Mouse (Mus musculus): ENCODE measurements around the gene Slc35b4. TPM values are rescaled to one million over a fixed set of nuclear protein-coding genes. Genes with fewer than 3 reads are reported as not detected.

The Slc35b4 gene
- total RNA-seq, 1 experiment from 2014 or later = 16.8 TPM

GRCm38 (mm10) chr6:34173251-34173650, 3.7 kb downstream of the Slc35b4 start:
- ATAC-seq (replicated peaks; ENCODE audit: insufficient number of reproducible peaks, low FRiP score, low TSS enrichment, poor library complexity, severe bottlenecking) = no peak

- no peak for ATAC-seq (replicated peaks; ENCODE audit: insufficient number of reproducible peaks, low FRiP score, low TSS enrichment, poor library complexity, severe bottlenecking)
These were observed 5.0 kb downstream of the Slc35b4 start for GRCm38 (mm10) chr6:34171748-34172457.

DNA sequence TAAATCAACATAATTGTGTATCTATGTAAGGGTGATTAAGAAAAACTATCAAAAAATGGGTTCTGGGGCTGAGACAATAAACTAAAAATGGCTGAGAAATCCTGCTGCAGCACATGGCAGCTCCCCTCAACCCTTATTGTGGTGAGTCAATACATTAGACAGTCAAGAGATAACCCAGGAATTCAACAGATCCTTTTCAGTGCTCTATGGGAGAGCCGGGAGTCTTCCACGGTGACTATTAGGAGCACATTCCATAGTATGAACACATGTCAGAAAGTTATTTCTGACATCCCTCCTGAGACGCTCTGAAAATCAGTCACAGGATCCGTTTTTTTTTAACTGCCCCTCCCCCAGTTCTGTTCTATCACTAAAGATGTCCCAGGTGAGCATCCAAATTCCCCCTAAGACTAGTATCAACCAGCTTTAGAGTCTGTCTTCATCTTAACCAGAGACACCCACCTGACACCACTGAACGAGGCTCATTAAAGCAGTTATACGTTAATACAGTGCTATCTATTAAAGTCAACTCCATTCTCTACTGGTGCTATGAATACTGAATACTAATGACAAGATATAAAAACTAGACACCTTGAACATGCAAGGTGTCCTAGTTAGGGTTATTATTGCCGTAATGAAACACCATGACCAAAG, 5.9 kb downstream of the Slc35b4 start:
- no peak for ATAC-seq (replicated peaks; ENCODE audit: insufficient number of reproducible peaks, low FRiP score, low TSS enrichment, poor library complexity, severe bottlenecking)

GRCm38 (mm10) chr6:34168834-34169233, 8.1 kb downstream of the Slc35b4 start:
- ATAC-seq (replicated peaks; ENCODE audit: insufficient number of reproducible peaks, low FRiP score, low TSS enrichment, poor library complexity, severe bottlenecking) = no peak

DNA sequence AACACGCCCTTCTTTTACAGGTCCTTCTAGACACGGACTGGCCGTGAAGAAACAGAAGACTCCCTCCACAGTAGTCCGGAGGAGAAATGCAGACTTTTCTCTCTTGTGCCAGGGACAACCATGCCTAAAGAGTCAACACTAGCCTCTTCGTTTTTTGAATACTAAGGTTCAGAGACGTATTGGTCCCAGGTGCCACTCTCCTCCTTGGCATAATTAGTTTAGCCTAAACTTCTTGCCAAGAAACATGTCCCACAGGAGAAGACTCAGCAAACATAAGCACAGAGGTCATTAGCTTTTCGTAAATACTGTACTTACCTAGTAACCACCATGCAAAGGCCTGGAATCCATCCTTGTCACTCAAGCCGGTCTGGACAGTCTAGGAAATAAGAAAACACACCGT, 13.9 kb downstream of the Slc35b4 start:
- no peak for ATAC-seq (replicated peaks; ENCODE audit: insufficient number of reproducible peaks, low FRiP score, low TSS enrichment, poor library complexity, severe bottlenecking)

DNA sequence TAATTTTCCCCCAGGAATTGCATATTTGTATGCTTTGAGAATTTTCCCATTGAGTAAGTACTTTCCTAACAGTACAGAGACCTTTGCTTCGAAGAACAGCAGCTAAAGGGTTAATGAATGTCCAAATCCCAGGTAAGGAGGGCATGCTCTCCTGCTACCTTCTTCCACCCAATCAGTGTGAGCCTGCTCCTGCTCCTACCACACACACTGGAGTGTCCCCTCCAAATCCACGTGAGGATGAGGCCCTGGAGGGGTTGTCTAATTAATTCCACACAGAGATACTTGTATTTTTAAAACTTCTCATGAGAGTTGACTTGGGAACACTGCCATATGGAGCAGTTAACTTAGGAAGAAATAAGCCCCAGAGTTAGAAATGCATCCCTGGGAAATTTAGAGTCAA, 14.3 kb downstream of the Slc35b4 start:
- ATAC-seq (replicated peaks; ENCODE audit: insufficient number of reproducible peaks, low FRiP score, low TSS enrichment, poor library complexity, severe bottlenecking) = no peak

DNA sequence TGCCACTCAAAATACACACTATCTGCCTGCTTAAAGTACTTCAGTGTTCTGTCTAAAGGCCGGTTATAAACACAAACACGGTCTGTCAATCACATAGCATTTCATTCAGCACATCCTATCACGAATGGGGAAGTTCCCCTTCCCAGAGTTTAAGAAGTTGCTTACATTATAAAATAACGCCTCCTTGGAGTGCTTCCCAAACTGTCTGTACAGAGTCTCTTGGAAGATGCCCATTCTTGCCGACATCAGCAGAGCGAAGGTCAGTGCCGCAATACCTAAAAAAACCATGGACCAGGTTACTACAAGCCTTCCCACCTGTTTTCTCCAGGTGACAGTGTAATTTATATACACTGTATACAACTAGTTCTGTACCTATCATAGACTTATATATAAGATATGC, 15.4 kb downstream of the Slc35b4 start:
- no peak for ATAC-seq (replicated peaks; ENCODE audit: insufficient number of reproducible peaks, low FRiP score, low TSS enrichment, poor library complexity, severe bottlenecking)

DNA sequence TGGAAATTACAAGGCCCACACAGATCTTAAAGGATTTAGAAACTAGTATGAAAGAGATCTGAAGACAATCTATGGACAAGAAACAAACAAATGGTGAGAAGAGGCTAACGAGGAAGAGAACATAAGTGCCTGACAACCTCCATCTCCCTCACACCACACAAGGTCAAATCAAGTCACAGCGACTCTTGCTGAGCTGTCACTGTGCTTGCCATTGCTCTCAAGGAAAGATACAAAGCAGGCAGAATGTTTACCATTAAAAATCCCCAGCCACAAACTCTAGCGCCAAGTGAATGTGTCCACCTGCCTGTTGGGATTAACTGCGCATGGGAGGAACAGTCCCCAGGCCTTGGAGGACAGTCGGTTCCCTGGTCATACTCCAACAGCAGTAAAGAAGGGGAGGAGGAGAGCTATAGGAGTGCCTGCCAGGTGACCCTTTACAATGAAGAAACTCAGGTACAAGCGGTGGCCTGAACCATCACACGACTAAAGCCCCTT, 16.0 kb downstream of the Slc35b4 start:
- no peak for ATAC-seq (replicated peaks; ENCODE audit: insufficient number of reproducible peaks, low FRiP score, low TSS enrichment, poor library complexity, severe bottlenecking)

GRCm38 (mm10) chr6:34159998-34160815, 16.7 kb downstream of the Slc35b4 start:
- no peak for ATAC-seq (replicated peaks; ENCODE audit: insufficient number of reproducible peaks, low FRiP score, low TSS enrichment, poor library complexity, severe bottlenecking)

GRCm38 (mm10) chr6:34156841-34157748, 19.8 kb downstream of the Slc35b4 start:
- ATAC-seq (replicated peaks; ENCODE audit: insufficient number of reproducible peaks, low FRiP score, low TSS enrichment, poor library complexity, severe bottlenecking) = no peak

DNA sequence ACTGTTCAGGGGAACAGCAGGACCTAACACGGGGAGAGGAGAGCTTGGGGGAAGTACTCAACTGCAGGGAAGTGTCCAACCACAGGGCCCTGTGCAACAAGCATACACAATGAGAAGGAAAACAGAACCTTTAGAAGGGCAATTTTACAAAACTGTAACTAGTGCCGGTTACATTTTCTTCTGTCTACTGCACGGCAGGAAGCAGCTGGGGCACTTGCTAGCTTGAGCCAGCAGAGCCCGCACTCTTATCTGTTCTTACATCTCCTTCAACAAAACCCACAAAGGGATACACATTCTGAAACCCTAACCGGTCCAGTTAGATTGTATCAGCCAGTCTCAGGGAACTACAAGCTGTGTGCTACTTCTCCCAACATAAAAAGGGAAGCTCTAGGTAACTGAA, 20.9 kb downstream of the Slc35b4 start:
- ATAC-seq (replicated peaks; ENCODE audit: insufficient number of reproducible peaks, low FRiP score, low TSS enrichment, poor library complexity, severe bottlenecking) = no peak

DNA sequence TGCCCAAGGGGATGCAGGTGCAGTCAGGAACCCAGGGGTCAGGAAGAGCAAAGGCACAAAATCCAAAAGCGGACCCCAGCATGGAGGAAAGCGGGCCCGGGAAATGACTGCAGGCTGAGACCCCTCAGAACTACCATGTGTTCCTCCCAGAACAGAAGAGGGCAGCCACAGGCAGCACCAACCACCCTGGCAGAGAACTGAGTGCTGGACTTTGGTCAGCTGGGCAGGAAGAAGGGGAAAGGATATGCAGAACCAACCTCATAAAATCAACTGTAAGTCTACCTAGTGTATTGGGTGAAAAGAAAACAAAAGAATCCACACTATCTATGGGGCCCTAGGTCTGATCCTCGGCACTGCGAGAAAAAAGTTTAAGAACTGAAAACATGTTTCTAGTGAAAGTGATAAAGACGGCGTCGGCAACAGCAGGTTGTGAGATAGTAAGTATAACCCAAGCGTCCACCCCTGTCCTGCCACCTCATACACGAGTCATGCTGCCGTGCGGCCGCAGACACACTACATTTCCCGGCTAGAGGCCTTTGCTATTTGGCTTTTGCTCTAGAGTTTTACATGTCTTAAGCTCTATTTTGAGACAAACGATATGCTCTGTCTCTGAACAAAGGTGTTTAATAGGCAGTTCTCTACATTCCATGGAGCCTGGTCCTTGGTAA, 21.6 kb downstream of the Slc35b4 start:
- no peak for ATAC-seq (replicated peaks; ENCODE audit: insufficient number of reproducible peaks, low FRiP score, low TSS enrichment, poor library complexity, severe bottlenecking)

GRCm38 (mm10) chr6:34154202-34154601, 22.7 kb downstream of the Slc35b4 start:
- no peak for ATAC-seq (replicated peaks; ENCODE audit: insufficient number of reproducible peaks, low FRiP score, low TSS enrichment, poor library complexity, severe bottlenecking)

DNA sequence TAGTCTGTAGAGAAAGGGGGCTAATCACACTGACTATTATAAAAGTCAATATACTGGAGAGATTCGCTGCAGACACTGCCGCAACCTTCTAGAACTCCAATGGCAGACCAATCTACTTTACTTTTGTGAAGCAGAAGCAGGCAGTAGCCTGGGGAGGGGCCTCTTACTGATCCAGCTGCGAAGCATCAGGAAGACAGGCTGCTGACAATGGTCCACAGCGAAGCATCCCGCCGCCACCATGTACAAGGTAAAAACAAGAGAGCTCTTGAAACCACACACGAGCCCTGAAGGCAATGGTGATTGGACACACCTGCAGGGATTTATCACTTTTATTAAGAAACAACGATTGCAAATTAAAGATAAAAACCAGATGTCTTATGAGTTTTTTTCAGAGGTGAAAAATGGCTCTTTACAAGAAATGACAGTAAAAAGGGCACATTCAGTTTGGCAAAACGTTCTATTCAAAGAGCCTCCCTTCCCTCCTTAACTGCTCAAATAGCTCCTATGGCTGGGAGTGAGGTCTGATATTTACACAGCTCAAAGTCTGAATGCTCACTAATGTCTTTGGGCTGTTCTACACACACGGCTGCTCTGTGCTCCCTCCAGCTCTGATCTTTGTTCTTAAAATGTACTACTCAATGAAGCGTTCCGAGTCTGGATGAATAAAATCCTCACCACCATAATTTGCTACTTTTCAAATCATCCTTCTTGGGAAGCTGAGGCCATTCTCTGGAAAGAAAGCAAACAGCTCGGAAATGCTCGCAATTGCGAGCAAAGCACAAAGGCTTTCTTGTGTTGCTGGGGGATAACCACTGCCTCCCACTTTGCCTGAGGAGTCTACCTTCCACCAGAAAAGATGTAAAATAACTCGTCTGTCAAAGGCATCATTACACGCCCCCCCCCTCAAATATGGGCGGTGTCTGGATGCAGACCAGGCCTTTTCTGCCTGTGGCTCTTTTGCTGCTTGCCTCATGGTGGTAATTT, 23.6 kb downstream of the Slc35b4 start:
- no peak for ATAC-seq (replicated peaks; ENCODE audit: insufficient number of reproducible peaks, low FRiP score, low TSS enrichment, poor library complexity, severe bottlenecking)

DNA sequence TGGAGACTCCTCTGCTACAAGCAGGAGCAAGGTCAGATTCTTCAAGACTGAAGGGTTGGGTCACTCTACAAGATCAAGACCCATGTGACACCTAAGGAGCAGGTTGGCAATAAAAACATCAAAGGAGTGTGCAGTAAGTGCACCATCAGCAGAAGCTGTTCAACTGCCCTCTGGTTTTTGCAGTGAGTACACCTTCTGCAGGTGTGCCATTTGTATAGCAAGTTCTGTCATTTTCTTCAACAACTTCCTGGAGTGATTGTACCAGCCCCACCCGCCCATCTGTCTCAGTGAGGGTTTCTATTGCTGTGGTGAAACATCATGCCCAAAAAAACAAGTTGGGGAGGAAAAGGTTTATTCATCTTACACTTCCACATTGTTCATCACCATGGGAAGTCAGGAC, 27.1 kb downstream of the Slc35b4 start:
- no peak for ATAC-seq (replicated peaks; ENCODE audit: insufficient number of reproducible peaks, low FRiP score, low TSS enrichment, poor library complexity, severe bottlenecking)

GRCm38 (mm10) chr6:34149066-34149465, 27.8 kb downstream of the Slc35b4 start:
- no peak for ATAC-seq (replicated peaks; ENCODE audit: insufficient number of reproducible peaks, low FRiP score, low TSS enrichment, poor library complexity, severe bottlenecking)

- ATAC-seq (replicated peaks; ENCODE audit: insufficient number of reproducible peaks, low FRiP score, low TSS enrichment, poor library complexity, severe bottlenecking) = no peak
These were observed 28.3 kb downstream of the Slc35b4 start for GRCm38 (mm10) chr6:34148639-34149038.
